Mouse (Mus musculus): ENCODE measurements at regions not wholly inside any gene's neighbourhood (a gene's known extent, or its start where the extent isn't known, plus 50 kb on each side); places are given as distances from the start of the nearest gene placed in this dataset.

- Histone ChIP-seq H3K4me3 (replicated peaks; ENCODE audit: low read length) (no peak overlapping the region), H3K9ac (no peak overlapping the region), H3K4me1 (replicated peaks; ENCODE audit: control insufficient read depth, insufficient read depth, low read length) (no peaks in the 10 kb centered on the region), H3K36me3 (replicated peaks; ENCODE audit: control insufficient read depth, insufficient read depth) (no peaks in the 10 kb centered on the region), H3K4me2 (replicated peaks) (no peak overlapping the region), H3K9me3 (ENCODE audit: control insufficient read depth, low read length) (no peaks in the 10 kb centered on the region), H3K27ac (no peak overlapping the region), H3K27me3 (ENCODE audit: control insufficient read depth, insufficient read depth, low read length) (no peaks in the 10 kb centered on the region)
- DNase-seq (ENCODE audit: low spot score) (no peak), ATAC-seq (ENCODE audit: low FRiP score) (no peak)
- 57% methylated on average over 12 of the region's 12 CpGs for WGBS
These were observed 190.1 kb upstream of the Fat1 start for GRCm38 (mm10) chr8:44744991-44745658.

- ATAC-seq (ENCODE audit: low FRiP score), result no peak
- Histone ChIP-seq H3K4me1 (replicated peaks; ENCODE audit: control insufficient read depth, insufficient read depth, low read length) (no peaks in the 10 kb centered on the region), H3K27me3 (ENCODE audit: control insufficient read depth, insufficient read depth, low read length) (no peaks in the 10 kb centered on the region), H3K9ac (no peak overlapping the region), H3K36me3 (replicated peaks; ENCODE audit: control insufficient read depth, insufficient read depth) (no peaks in the 10 kb centered on the region), H3K27ac (no peak overlapping the region), H3K4me2 (replicated peaks) (no peak overlapping the region), H3K4me3 (replicated peaks; ENCODE audit: low read length) (no peak overlapping the region), H3K9me3 (ENCODE audit: control insufficient read depth, low read length) (no peaks in the 10 kb centered on the region)
- WGBS, result 51% methylated on average over 6 of the region's 6 CpGs
- no peak for DNase-seq (ENCODE audit: low spot score)
These were observed 176.5 kb upstream of the Fat1 start for GRCm38 (mm10) chr8:44758727-44759126.

- no peaks in the 10 kb centered on the region for H3K4me1 ChIP-seq (replicated peaks; ENCODE audit: control insufficient read depth, insufficient read depth, low read length)
- DNase-seq (ENCODE audit: low spot score) (no peak), ATAC-seq (ENCODE audit: low FRiP score) (no peak)
- no peak overlapping the region for H3K4me2 ChIP-seq (replicated peaks)
- 90% methylated on average over 10 of the region's 10 CpGs for WGBS
- no peaks in the 10 kb centered on the region for H3K9me3 ChIP-seq (ENCODE audit: control insufficient read depth, low read length)
- H3K4me3 ChIP-seq (replicated peaks; ENCODE audit: low read length), result no peak overlapping the region
- no peaks in the 10 kb centered on the region for H3K27me3 ChIP-seq (ENCODE audit: control insufficient read depth, insufficient read depth, low read length)
- H3K36me3 ChIP-seq (replicated peaks; ENCODE audit: control insufficient read depth, insufficient read depth), result no peaks in the 10 kb centered on the region
- no peak overlapping the region for H3K9ac ChIP-seq
- H3K27ac ChIP-seq, result no peak overlapping the region
These were observed 172.5 kb upstream of the Fat1 start for GRCm38 (mm10) chr8:44762731-44763130.

GRCm38 (mm10) chr8:44765194-44765593, 170.1 kb upstream of the Fat1 start:
- Histone ChIP-seq H3K4me3 (replicated peaks; ENCODE audit: low read length) (no peak overlapping the region), H3K27ac (no peak overlapping the region), H3K4me1 (replicated peaks; ENCODE audit: control insufficient read depth, insufficient read depth, low read length) (no peaks in the 10 kb centered on the region), H3K36me3 (replicated peaks; ENCODE audit: control insufficient read depth, insufficient read depth) (no peaks in the 10 kb centered on the region), H3K9me3 (ENCODE audit: control insufficient read depth, low read length) (no peaks in the 10 kb centered on the region), H3K9ac (no peak overlapping the region), H3K4me2 (replicated peaks) (no peak overlapping the region), H3K27me3 (ENCODE audit: control insufficient read depth, insufficient read depth, low read length) (no peaks in the 10 kb centered on the region)
- DNase-seq (ENCODE audit: low spot score) (no peak), ATAC-seq (ENCODE audit: low FRiP score) (no peak)
- 84% methylated on average over 4 of the region's 4 CpGs for WGBS

- 76% methylated on average over 5 of the region's 5 CpGs for WGBS
- no peak for ATAC-seq (ENCODE audit: low FRiP score)
- DNase-seq (ENCODE audit: low spot score), result no peak
These were observed 169.6 kb upstream of the Fat1 start for GRCm38 (mm10) chr8:44765677-44766076.

GRCm38 (mm10) chr8:44766111-44766873, 169.0 kb upstream of the Fat1 start:
- H3K9me3 ChIP-seq (ENCODE audit: control insufficient read depth, low read length), result no peaks in the 10 kb centered on the region
- no peaks in the 10 kb centered on the region for H3K4me1 ChIP-seq (replicated peaks; ENCODE audit: control insufficient read depth, insufficient read depth, low read length)
- no peaks in the 10 kb centered on the region for H3K27me3 ChIP-seq (ENCODE audit: control insufficient read depth, insufficient read depth, low read length)
- no peak for DNase-seq (ENCODE audit: low spot score)
- no peak overlapping the region for H3K27ac ChIP-seq
- H3K9ac ChIP-seq, result no peak overlapping the region
- WGBS, result 69% methylated on average over 12 of the region's 12 CpGs
- no peak for ATAC-seq (ENCODE audit: low FRiP score)
- H3K36me3 ChIP-seq (replicated peaks; ENCODE audit: control insufficient read depth, insufficient read depth), result no peaks in the 10 kb centered on the region
- H3K4me3 ChIP-seq (replicated peaks; ENCODE audit: low read length), result no peak overlapping the region
- no peak overlapping the region for H3K4me2 ChIP-seq (replicated peaks)

More at GRCm38 (mm10) chr8:44765677-44766076, 169.6 kb upstream of the Fat1 start:
- H3K4me1 ChIP-seq (replicated peaks; ENCODE audit: control insufficient read depth, insufficient read depth, low read length), result no peaks in the 10 kb centered on the region
- H3K9ac ChIP-seq, result no peak overlapping the region
- no peaks in the 10 kb centered on the region for H3K27me3 ChIP-seq (ENCODE audit: control insufficient read depth, insufficient read depth, low read length)
- H3K36me3 ChIP-seq (replicated peaks; ENCODE audit: control insufficient read depth, insufficient read depth), result no peaks in the 10 kb centered on the region
- H3K27ac ChIP-seq, result no peak overlapping the region
- H3K4me3 ChIP-seq (replicated peaks; ENCODE audit: low read length), result no peak overlapping the region
- no peaks in the 10 kb centered on the region for H3K9me3 ChIP-seq (ENCODE audit: control insufficient read depth, low read length)
- H3K4me2 ChIP-seq (replicated peaks), result no peak overlapping the region

- WGBS, result 78% methylated on average over 4 of the region's 4 CpGs
- no peak overlapping the region for H3K4me3 ChIP-seq (replicated peaks; ENCODE audit: low read length)
- no peak for DNase-seq (ENCODE audit: low spot score)
These were observed 168.0 kb upstream of the Fat1 start for GRCm38 (mm10) chr8:44767271-44767670.

GRCm38 (mm10) chr8:44779212-44779611, 156.0 kb upstream of the Fat1 start:
- Histone ChIP-seq H3K4me2 (replicated peaks) (no peak overlapping the region), H3K27ac (no peak overlapping the region), H3K27me3 (ENCODE audit: control insufficient read depth, insufficient read depth, low read length) (no peaks in the 10 kb centered on the region), H3K36me3 (replicated peaks; ENCODE audit: control insufficient read depth, insufficient read depth) (no peaks in the 10 kb centered on the region), H3K4me3 (replicated peaks; ENCODE audit: low read length) (no peak overlapping the region), H3K9me3 (ENCODE audit: control insufficient read depth, low read length) (no peaks in the 10 kb centered on the region), H3K9ac (no peak overlapping the region), H3K4me1 (replicated peaks; ENCODE audit: control insufficient read depth, insufficient read depth, low read length) (no peaks in the 10 kb centered on the region)
- DNase-seq (ENCODE audit: low spot score) (no peak), ATAC-seq (ENCODE audit: low FRiP score) (no peak)
- 95% methylated on average over 1 of the region's 1 CpGs for WGBS

More at GRCm38 (mm10) chr8:44767271-44767670, 168.0 kb upstream of the Fat1 start:
- Histone ChIP-seq H3K9me3 (ENCODE audit: control insufficient read depth, low read length) (no peaks in the 10 kb centered on the region), H3K4me1 (replicated peaks; ENCODE audit: control insufficient read depth, insufficient read depth, low read length) (no peaks in the 10 kb centered on the region), H3K9ac (no peak overlapping the region), H3K4me2 (replicated peaks) (no peak overlapping the region), H3K27ac (no peak overlapping the region), H3K27me3 (ENCODE audit: control insufficient read depth, insufficient read depth, low read length) (no peaks in the 10 kb centered on the region), H3K36me3 (replicated peaks; ENCODE audit: control insufficient read depth, insufficient read depth) (no peaks in the 10 kb centered on the region)
- ATAC-seq (ENCODE audit: low FRiP score), result no peak

- no peaks in the 10 kb centered on the region for H3K4me1 ChIP-seq (replicated peaks; ENCODE audit: control insufficient read depth, insufficient read depth, low read length)
- H3K27ac ChIP-seq, result no peak overlapping the region
- no peak overlapping the region for H3K9ac ChIP-seq
- ATAC-seq (ENCODE audit: low FRiP score), result no peak
- 78% methylated on average over 9 of the region's 9 CpGs for WGBS
- no peaks in the 10 kb centered on the region for H3K9me3 ChIP-seq (ENCODE audit: control insufficient read depth, low read length)
- no peaks in the 10 kb centered on the region for H3K36me3 ChIP-seq (replicated peaks; ENCODE audit: control insufficient read depth, insufficient read depth)
- no peak overlapping the region for H3K4me3 ChIP-seq (replicated peaks; ENCODE audit: low read length)
- no peak for DNase-seq (ENCODE audit: low spot score)
- no peaks in the 10 kb centered on the region for H3K27me3 ChIP-seq (ENCODE audit: control insufficient read depth, insufficient read depth, low read length)
- no peak overlapping the region for H3K4me2 ChIP-seq (replicated peaks)
These were observed 152.8 kb upstream of the Fat1 start for GRCm38 (mm10) chr8:44782421-44782820.
